Mouse (Mus musculus): Measurements from ENCODE around the gene Skap1.

DNA sequence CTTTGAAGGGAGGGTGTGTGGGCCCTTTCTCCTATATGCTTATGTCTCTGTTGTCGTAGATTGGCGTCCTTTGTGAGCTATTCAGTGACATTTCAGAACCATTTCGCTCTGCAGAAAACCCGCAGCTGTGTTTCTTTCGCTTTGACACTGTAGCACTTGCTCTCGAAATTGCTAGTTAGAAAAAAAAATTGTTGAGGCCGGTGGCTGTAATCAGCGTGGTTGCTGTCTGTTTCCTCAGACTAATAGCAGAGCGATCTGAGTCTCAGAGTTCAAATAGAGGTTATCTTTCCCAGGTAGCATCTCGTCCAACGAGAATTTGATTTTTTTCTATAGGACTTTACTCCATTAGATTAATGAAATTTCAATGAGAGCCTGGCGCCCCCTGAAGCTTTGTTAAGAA is 131.5 kb downstream of the Skap1 start:
- TF ChIP-seq EP300 (IDR thresholded peaks at IDR 0.05; ENCODE audit: insufficient read depth, low read depth, low read length) (no peak), POLR2A (IDR thresholded peaks at IDR 0.05; ENCODE audit: insufficient read depth, low read length) (no peak), CTCF (IDR thresholded peaks at IDR 0.05; ENCODE audit: low read depth, low read length) (no peak)

All from ES-Bruce4 (cell line).